Mouse (Mus musculus): ENCODE measurements around the gene Zpr1. TPM values are rescaled to one million over a fixed set of nuclear protein-coding genes. Genes with fewer than 3 reads are reported as not detected.

Gene Zpr1
- total RNA-seq, 2 experiments from 2014 or later, result 14.6 to 18.1 TPM

DNA sequence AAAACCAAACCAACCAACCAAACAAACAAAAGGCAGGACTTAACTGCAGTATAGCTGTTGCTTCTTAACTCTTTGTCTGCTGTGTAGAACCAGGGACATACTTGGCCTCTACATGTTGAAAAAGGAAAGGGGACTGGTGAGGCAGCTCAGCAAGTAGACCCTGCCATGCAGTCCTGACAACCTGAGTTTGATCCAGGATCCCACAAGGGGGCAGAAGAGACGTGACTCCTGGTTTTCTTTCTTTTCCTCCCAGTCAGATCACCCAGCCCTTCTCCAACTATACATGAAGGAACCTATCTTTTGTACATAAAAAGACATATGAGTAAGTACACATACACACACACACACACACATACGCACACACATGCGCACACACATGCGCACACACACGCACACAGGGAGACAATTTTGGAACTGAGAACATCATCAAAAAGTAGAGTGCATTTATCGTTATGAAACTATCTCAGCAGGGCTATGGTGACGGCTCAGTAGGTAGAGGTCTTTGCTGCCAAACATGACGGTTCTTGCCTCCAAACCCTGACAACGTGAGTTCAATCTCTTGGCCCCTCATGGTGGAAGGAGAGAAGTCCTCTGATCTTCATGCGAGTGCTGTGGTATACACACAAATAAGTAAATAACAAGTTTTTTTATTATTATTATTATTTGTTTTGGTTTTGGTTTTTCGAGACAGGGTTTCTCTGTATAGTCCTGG lies 54.0 kb downstream of the Zpr1 start:
- ATAC-seq (replicated peaks; ENCODE audit: low FRiP score, poor library complexity, severe bottlenecking), result no peak

- no peak for ATAC-seq (replicated peaks; ENCODE audit: low FRiP score, poor library complexity, severe bottlenecking)
Observed at GRCm38 (mm10) chr9:46327706-46328571, 55.1 kb downstream of the Zpr1 start.

GRCm38 (mm10) chr9:46328572-46329249 lies 55.8 kb downstream of the Zpr1 start:
- ATAC-seq (replicated peaks; ENCODE audit: low FRiP score, poor library complexity, severe bottlenecking), result no peak

DNA sequence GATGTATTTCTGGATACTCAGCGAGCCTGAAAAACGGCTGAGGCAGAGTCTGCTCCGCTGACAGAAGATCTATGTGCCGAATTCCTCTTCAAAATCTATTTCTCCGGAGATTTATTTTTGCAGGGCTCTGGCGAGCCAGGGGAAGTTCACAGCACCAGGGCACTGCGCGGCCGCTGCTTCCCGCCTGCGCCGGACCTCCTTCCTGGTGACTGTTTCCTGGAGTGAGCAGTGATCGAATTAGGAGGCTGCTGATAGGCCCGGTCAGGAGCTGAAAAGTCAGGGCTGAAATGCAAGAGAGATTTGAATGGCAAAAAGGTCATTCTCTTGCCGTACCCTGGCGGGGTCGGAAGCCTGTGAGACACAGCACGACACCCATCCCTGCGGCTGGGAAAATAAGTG lies 56.4 kb downstream of the Zpr1 start:
- ATAC-seq (replicated peaks; ENCODE audit: low FRiP score, poor library complexity, severe bottlenecking), result no peak

GRCm38 (mm10) chr9:46329801-46330585 lies 57.1 kb downstream of the Zpr1 start:
- ATAC-seq (replicated peaks; ENCODE audit: low FRiP score, poor library complexity, severe bottlenecking), result no peak

DNA sequence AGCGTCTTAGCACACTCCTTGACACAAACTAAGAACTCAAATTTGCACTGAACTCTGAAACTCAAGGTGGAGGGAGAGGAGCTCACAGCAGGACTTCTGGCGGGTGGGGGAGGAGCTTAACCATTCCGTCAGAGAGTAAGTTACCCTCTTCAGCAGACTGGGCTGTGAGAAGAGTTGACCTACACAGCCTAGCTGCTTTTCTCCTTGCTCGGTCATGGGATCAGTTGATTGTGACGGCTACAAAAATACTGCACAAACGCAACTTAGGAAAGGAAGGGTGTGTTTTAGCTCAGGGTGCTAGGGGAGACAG lies 57.7 kb downstream of the Zpr1 start:
- no peak for ATAC-seq (replicated peaks; ENCODE audit: low FRiP score, poor library complexity, severe bottlenecking)

GRCm38 (mm10) chr9:46331301-46331700 lies 58.4 kb downstream of the Zpr1 start:
- ATAC-seq (replicated peaks; ENCODE audit: low FRiP score, poor library complexity, severe bottlenecking), result no peak

Other genes starting within 250 kb of the Zpr1 start
- gene Apoa1, start 44.5 kb upstream of the Zpr1 start, total RNA-seq (2015; ENCODE audit: low replicate concordance), result not detected in 2 replicates
- not detected in 2 replicates for gene Apoa1, start 44.5 kb upstream of the Zpr1 start, total RNA-seq (2017; ENCODE audit: low replicate concordance)
- gene Apoc3, start 37.4 kb upstream of the Zpr1 start, total RNA-seq (2015; ENCODE audit: low replicate concordance), result not detected in 2 replicates
- not detected in 2 replicates for gene Apoc3, start 37.4 kb upstream of the Zpr1 start, total RNA-seq (2017; ENCODE audit: low replicate concordance)
- not detected in 2 replicates for gene Apoa4, start 32.4 kb upstream of the Zpr1 start, total RNA-seq (2015; ENCODE audit: low replicate concordance)
- not detected in 2 replicates for gene Apoa4, start 32.4 kb upstream of the Zpr1 start, total RNA-seq (2017; ENCODE audit: low replicate concordance)
- not detected in 2 replicates for gene Apoa5, start 4.4 kb upstream of the Zpr1 start, total RNA-seq (2015; ENCODE audit: low replicate concordance)
- not detected in 2 replicates for gene Apoa5, start 4.4 kb upstream of the Zpr1 start, total RNA-seq (2017; ENCODE audit: low replicate concordance)
- 0.63 and 1.9 TPM in 2 replicates for gene Bud13, start 9.9 kb downstream of the Zpr1 start, total RNA-seq (2015; ENCODE audit: low replicate concordance)
- gene Bud13, start 9.9 kb downstream of the Zpr1 start, total RNA-seq (2017; ENCODE audit: low replicate concordance), result 0.56 and 2.5 TPM in 2 replicates
- not detected in 2 replicates for gene 4931429L15Rik, start 46.9 kb downstream of the Zpr1 start, total RNA-seq (2015; ENCODE audit: low replicate concordance)
- gene 4931429L15Rik, start 46.9 kb downstream of the Zpr1 start, total RNA-seq (2017; ENCODE audit: low replicate concordance), result not detected in 2 replicates

Measured in erythroblast, adult 5-6 weeks (primary cell).